Mouse (Mus musculus) regulatory T cell (primary cell): ENCODE results near the gene Fxyd5.

ENCODE experiments used
- in situ Hi-C: fragments of 300-600 bp; cut with MboI, MseI; formaldehyde crosslinking; loops from one replicate; pipeline ENCODE4 v1.15.1; 2025; ENCODE audit warnings: high pct_unique_total_duplicates

The Fxyd5 gene

GRCm38 (mm10) chr7:31042431-31042910 is at the start of gene Fxyd5:
TSS of gene Fxyd5 (minus strand) at chr7:31042481.
- in situ Hi-C loops, result loop anchor here (5.0 kb wide), 1 partner anchor 105 kb away; no protein-coding TSS in a partner anchor

- in situ Hi-C loops, result no loop called here
Measured at GRCm38 (mm10) chr7:31089721-31090120, 47.4 kb upstream of the Fxyd5 start.

- in situ Hi-C loops, result no loop called here
Measured at GRCm38 (mm10) chr7:31088206-31088605, 45.9 kb upstream of the Fxyd5 start.

- in situ Hi-C loops, result no loop called here
Measured at GRCm38 (mm10) chr7:31087262-31087661, 45.0 kb upstream of the Fxyd5 start.

- in situ Hi-C loops, result no loop called here
Measured at GRCm38 (mm10) chr7:31086175-31086755, 44.0 kb upstream of the Fxyd5 start.

- in situ Hi-C loops, result no loop called here
Measured at GRCm38 (mm10) chr7:31085171-31085570, 42.9 kb upstream of the Fxyd5 start.

GRCm38 (mm10) chr7:31084140-31084539 is 41.9 kb upstream of the Fxyd5 start:
- in situ Hi-C loops, result no loop called here

GRCm38 (mm10) chr7:31082831-31083588 is 40.7 kb upstream of the Fxyd5 start:
- in situ Hi-C loops, result no loop called here

GRCm38 (mm10) chr7:31082106-31082505 is 39.8 kb upstream of the Fxyd5 start:
- in situ Hi-C loops, result no loop called here

GRCm38 (mm10) chr7:31081106-31081505 is 38.8 kb upstream of the Fxyd5 start:
- in situ Hi-C loops, result no loop called here

- in situ Hi-C loops, result no loop called here
Measured at GRCm38 (mm10) chr7:31080611-31081010, 38.3 kb upstream of the Fxyd5 start.

GRCm38 (mm10) chr7:31079670-31080069 is 37.4 kb upstream of the Fxyd5 start:
- in situ Hi-C loops, result no loop called here

GRCm38 (mm10) chr7:31077885-31078445 is 35.7 kb upstream of the Fxyd5 start:
- in situ Hi-C loops, result no loop called here

- in situ Hi-C loops, result no loop called here
Measured at GRCm38 (mm10) chr7:31077470-31077869, 35.2 kb upstream of the Fxyd5 start.

- in situ Hi-C loops, result no loop called here
Measured at GRCm38 (mm10) chr7:31076492-31076891, 34.2 kb upstream of the Fxyd5 start, which contains the start of gene Fxyd3. TSS of gene Fxyd3 (minus strand) at chr7:31076704.

- in situ Hi-C loops, result no loop called here
Measured at GRCm38 (mm10) chr7:31074713-31075069, 32.4 kb upstream of the Fxyd5 start.

GRCm38 (mm10) chr7:31074061-31074712 is 31.9 kb upstream of the Fxyd5 start:
- in situ Hi-C loops, result no loop called here

- in situ Hi-C loops, result no loop called here
Measured at GRCm38 (mm10) chr7:31073546-31073945, 31.3 kb upstream of the Fxyd5 start.

GRCm38 (mm10) chr7:31072326-31072725 is 30.0 kb upstream of the Fxyd5 start:
- in situ Hi-C loops, result no loop called here

- in situ Hi-C loops, result no loop called here
Measured at GRCm38 (mm10) chr7:31070324-31070723, 28.0 kb upstream of the Fxyd5 start.

GRCm38 (mm10) chr7:31069491-31069890 is 27.2 kb upstream of the Fxyd5 start:
- in situ Hi-C loops, result no loop called here

- in situ Hi-C loops, result no loop called here
Measured at GRCm38 (mm10) chr7:31067836-31068235, 25.6 kb upstream of the Fxyd5 start.
